Mouse (Mus musculus) myocyte (in vitro differentiated cells): ENCODE measurements around the gene Lrrc66. TPM values are rescaled to one million over a fixed set of nuclear protein-coding genes. Genes with fewer than 3 reads are reported as not detected.

Experiments used
- H3K27me3 ChIP-seq: one replicate; pipeline ENCODE4 v1.6.1; 2011; ENCODE audit not compliant: control insufficient read depth, insufficient read depth, insufficient read length
- H3K36me3 ChIP-seq: one replicate; pipeline ENCODE4 v1.6.1; 2011; ENCODE audit not compliant: control insufficient read depth, insufficient read depth
- H3K4me2 ChIP-seq: one replicate; pipeline ENCODE4 v1.6.1; 2011; ENCODE audit warnings: low read depth, control low read depth
- H3K4me3 ChIP-seq: one replicate; pipeline ENCODE4 v1.5.1; 2011; ENCODE audit warnings: mild to moderate bottlenecking, control low read depth, moderate library complexity
- H3K79me2 ChIP-seq: one replicate; pipeline ENCODE4 v1.6.1; 2011; ENCODE audit not compliant: control insufficient read depth, insufficient read depth
- H3ac ChIP-seq: one replicate; pipeline ENCODE4 v1.6.1; 2011; ENCODE audit not compliant: control insufficient read depth, insufficient read length
- CEBPB ChIP-seq: IDR thresholded peaks from 2 replicates; pipeline ENCODE4 v1.6.1; 2011; ENCODE audit warnings: mild to moderate bottlenecking, moderate library complexity; ENCODE audit not compliant: poor library complexity, insufficient read depth, severe bottlenecking
- E2F4 ChIP-seq: IDR thresholded peaks from one replicate; pipeline ENCODE4 v1.6.1; 2011; ENCODE audit warnings: mild to moderate bottlenecking, control low read depth, moderate library complexity; ENCODE audit not compliant: insufficient read depth
- MAX ChIP-seq: IDR thresholded peaks from one replicate; pipeline ENCODE4 v1.6.1; 2011; ENCODE audit warnings: low read depth, mild to moderate bottlenecking, control low read depth
- MYOD1 ChIP-seq, 3 experiments: IDR thresholded peaks; one replicate each; pipeline ENCODE4 v1.6.1; 2011; ENCODE audit warnings: control low read depth in 2 of 3, low read depth in 2 of 3, mild to moderate bottlenecking in 2 of 3, moderate library complexity in 1 of 3; ENCODE audit not compliant: insufficient read length in 2 of 3, control insufficient read depth in 1 of 3
- MYOG ChIP-seq, 3 experiments: IDR thresholded peaks; one replicate each; pipeline ENCODE4 v1.6.1; 2011; ENCODE audit warnings: control low read depth in 2 of 3, low read depth in 2 of 3, mild to moderate bottlenecking in 2 of 3; ENCODE audit not compliant: insufficient read length in 2 of 3, control insufficient read depth in 1 of 3, insufficient read depth in 1 of 3
- POLR2A ChIP-seq: IDR thresholded peaks from one replicate; pipeline ENCODE4 v1.6.1; 2011; ENCODE audit warnings: low read depth, mild to moderate bottlenecking, control low read depth, moderate library complexity; ENCODE audit not compliant: insufficient read length
- POLR2AphosphoS2 ChIP-seq: IDR thresholded peaks from one replicate; pipeline ENCODE4 v1.6.1; 2011; ENCODE audit warnings: low read depth, control low read depth; ENCODE audit not compliant: insufficient read length
- REST ChIP-seq: IDR thresholded peaks from one replicate; pipeline ENCODE4 v1.6.1; 2011; ENCODE audit warnings: mild to moderate bottlenecking, control low read depth, moderate library complexity; ENCODE audit not compliant: insufficient read depth, insufficient read length
- SRF ChIP-seq: IDR thresholded peaks from one replicate; pipeline ENCODE4 v1.6.1; 2011; ENCODE audit warnings: low read depth; ENCODE audit not compliant: control insufficient read depth, insufficient read length
- TCF12 ChIP-seq: IDR thresholded peaks from one replicate; pipeline ENCODE4 v1.6.1; 2011; ENCODE audit warnings: mild to moderate bottlenecking, control low read depth; ENCODE audit not compliant: poor library complexity, insufficient read depth, severe bottlenecking
- TCF3 ChIP-seq: IDR thresholded peaks from one replicate; pipeline ENCODE4 v1.6.1; 2011; ENCODE audit warnings: low read depth, control low read depth; ENCODE audit not compliant: insufficient read length
- USF1 ChIP-seq: IDR thresholded peaks from one replicate; pipeline ENCODE4 v1.6.1; 2011; ENCODE audit warnings: low read depth, mild to moderate bottlenecking, control low read depth, moderate library complexity
- polyA plus RNA-seq: library from polyadenylated mRNA; unstranded; fragments of >200 nt; fragmentation: generic; extraction: Trizol; gene quantifications from one replicate; pipeline ENCODE4 v1.2.1, GENCODE M21; 2012; ENCODE audit warnings: missing spikeins

Gene Lrrc66
- polyA plus RNA-seq, 1 experiment: not detected

- Histone ChIP-seq H3K4me3 (no peak overlapping the region), H3ac (no peak overlapping the region), H3K27me3 (no peaks in the 10 kb centered on the region), H3K36me3 (no peaks in the 10 kb centered on the region), H3K79me2 (no peaks in the 10 kb centered on the region), H3K4me2 (no peak overlapping the region)
- TF ChIP-seq REST: no peak
- TF ChIP-seq MAX: no peak
- no peak for TF ChIP-seq TCF12
- no peak for TF ChIP-seq TCF3
- TF ChIP-seq POLR2AphosphoS2: no peak
- no peak for TF ChIP-seq MYOG (IDR thresholded peaks at IDR 0.05; ENCODE audit: control insufficient read depth in 1 of 3, insufficient read depth in 1 of 3, insufficient read length in 2 of 3, low read depth in 2 of 3)
- TF ChIP-seq SRF: no peak
- TF ChIP-seq MYOD1 (IDR thresholded peaks at IDR 0.05; ENCODE audit: control insufficient read depth in 1 of 3, insufficient read length in 2 of 3, low read depth in 2 of 3): no peak
- no peak for TF ChIP-seq E2F4
- no peak for TF ChIP-seq POLR2A
- TF ChIP-seq USF1: no peak
- no peak for TF ChIP-seq CEBPB
These were observed 27.4 kb downstream of the Lrrc66 start for GRCm38 (mm10) chr5:73604964-73605363.

DNA sequence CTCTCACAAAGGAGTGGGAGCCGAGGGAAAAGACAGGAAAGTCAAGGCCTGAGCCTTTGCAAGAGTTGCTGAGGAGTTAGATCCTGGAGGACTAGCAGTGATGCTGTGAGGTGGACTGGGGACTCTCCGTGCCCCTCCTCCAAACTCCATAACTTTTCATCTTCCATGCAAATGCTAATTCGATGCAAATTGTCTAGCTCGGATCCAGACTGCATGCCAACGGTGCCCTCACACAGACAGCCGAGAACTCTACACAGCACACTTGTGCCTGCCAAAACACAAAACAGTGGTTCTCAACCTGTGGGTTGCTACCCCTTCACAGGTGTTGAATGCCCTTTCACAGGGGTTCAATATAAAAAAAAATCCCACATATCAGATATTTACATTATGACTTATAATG lies 27.8 kb downstream of the Lrrc66 start:
- no peak overlapping the region for H3K4me2 ChIP-seq
- no peaks in the 10 kb centered on the region for H3K79me2 ChIP-seq
- H3K4me3 ChIP-seq: no peak overlapping the region
- no peak overlapping the region for H3ac ChIP-seq
- H3K36me3 ChIP-seq: no peaks in the 10 kb centered on the region
- TF ChIP-seq CEBPB (no peak), MAX (no peak), SRF (no peak), TCF12 (no peak), USF1 (no peak), REST (no peak), POLR2AphosphoS2 (no peak), E2F4 (no peak), MYOG (IDR thresholded peaks at IDR 0.05; ENCODE audit: control insufficient read depth in 1 of 3, insufficient read depth in 1 of 3, insufficient read length in 2 of 3, low read depth in 2 of 3) (no peak), POLR2A (no peak)
- H3K27me3 ChIP-seq: no peaks in the 10 kb centered on the region

DNA sequence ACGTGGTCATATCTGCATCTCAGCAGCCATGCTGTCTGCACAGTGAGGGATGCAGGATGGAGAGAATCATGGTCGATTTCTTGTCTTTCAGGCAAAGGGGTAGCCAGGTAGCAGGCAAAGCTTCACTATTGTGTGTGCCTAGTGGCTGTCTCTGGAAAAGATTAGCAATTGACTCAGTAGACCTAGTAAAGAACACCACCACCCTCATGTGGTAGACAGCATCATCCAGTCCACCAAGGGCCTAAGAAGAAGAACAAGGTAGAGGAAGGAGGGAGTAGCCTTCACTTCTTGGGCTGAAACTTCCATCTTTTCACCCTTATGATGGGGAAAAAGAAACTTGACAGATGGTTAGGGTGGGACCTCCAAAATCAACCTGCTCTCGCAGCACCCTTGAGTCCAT lies 29.5 kb downstream of the Lrrc66 start:
- Histone ChIP-seq H3K4me2 (no peak overlapping the region), H3K36me3 (no peaks in the 10 kb centered on the region), H3K79me2 (no peaks in the 10 kb centered on the region), H3ac (no peak overlapping the region), H3K27me3 (no peaks in the 10 kb centered on the region), H3K4me3 (no peak overlapping the region)
- TF ChIP-seq CEBPB (no peak), REST (no peak), MYOD1 (IDR thresholded peaks at IDR 0.05; ENCODE audit: control insufficient read depth in 1 of 3, insufficient read length in 2 of 3, low read depth in 2 of 3) (no peak), POLR2AphosphoS2 (no peak), MYOG (IDR thresholded peaks at IDR 0.05; ENCODE audit: control insufficient read depth in 1 of 3, insufficient read depth in 1 of 3, insufficient read length in 2 of 3, low read depth in 2 of 3) (no peak), SRF (no peak), TCF12 (no peak), POLR2A (no peak), MAX (no peak), E2F4 (no peak), TCF3 (no peak), USF1 (no peak)

- Histone ChIP-seq H3ac (no peak overlapping the region), H3K4me2 (no peak overlapping the region)
- TF ChIP-seq POLR2AphosphoS2: no peak
- TF ChIP-seq MAX: no peak
- TF ChIP-seq E2F4: no peak
- TF ChIP-seq MYOD1 (IDR thresholded peaks at IDR 0.05; ENCODE audit: control insufficient read depth in 1 of 3, insufficient read length in 2 of 3, low read depth in 2 of 3): no peak
- no peak for TF ChIP-seq POLR2A
- no peak for TF ChIP-seq TCF12
These were observed 31.0 kb downstream of the Lrrc66 start for GRCm38 (mm10) chr5:73601361-73601763.

DNA sequence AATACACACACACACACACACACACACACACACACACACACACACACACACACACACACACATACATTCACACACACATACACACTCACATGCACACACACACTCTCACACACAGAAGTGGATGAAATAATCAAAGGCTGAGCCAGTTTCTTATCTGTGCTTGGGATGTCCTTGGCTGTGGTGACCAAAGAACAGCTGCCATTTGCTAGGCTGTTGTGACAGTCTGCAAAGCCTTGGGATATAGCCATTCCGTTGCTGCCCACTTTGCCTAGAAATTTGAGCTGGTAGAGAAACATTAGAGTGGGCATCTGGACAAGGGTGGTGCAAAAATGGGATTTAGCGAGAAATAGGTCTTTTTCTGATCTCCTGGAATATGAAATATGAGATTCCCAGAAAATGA lies 32.3 kb downstream of the Lrrc66 start:
- Histone ChIP-seq H3K79me2 (no peaks in the 10 kb centered on the region), H3K27me3 (no peaks in the 10 kb centered on the region), H3ac (no peak overlapping the region), H3K4me3 (no peak overlapping the region), H3K36me3 (no peaks in the 10 kb centered on the region), H3K4me2 (peak overlapping the region; percentile 18)
- TF ChIP-seq TCF12 (peak; percentile 36), TCF3 (no peak), MYOG (IDR thresholded peaks at IDR 0.05; ENCODE audit: control insufficient read depth in 1 of 3, insufficient read depth in 1 of 3, insufficient read length in 2 of 3, low read depth in 2 of 3) (peak in 2 of 3 experiments; percentile 63 to 76), MYOD1 (IDR thresholded peaks at IDR 0.05; ENCODE audit: control insufficient read depth in 1 of 3, insufficient read length in 2 of 3, low read depth in 2 of 3) (peak in 2 of 3 experiments; percentile 46 to 64)

More at GRCm38 (mm10) chr5:73601361-73601763, 31.0 kb downstream of the Lrrc66 start:
- Histone ChIP-seq H3K27me3 (no peaks in the 10 kb centered on the region), H3K4me3 (no peak overlapping the region), H3K36me3 (no peaks in the 10 kb centered on the region), H3K79me2 (no peaks in the 10 kb centered on the region)
